Mouse (Mus musculus): Measurements from ENCODE around the gene Gm10190. TPM values are rescaled to one million over a fixed set of nuclear protein-coding genes. Genes with fewer than 3 reads are reported as not detected.

Gene Gm10190
- polyA plus RNA-seq, 1 experiment from 2014 or later, result 1.8 TPM

DNA sequence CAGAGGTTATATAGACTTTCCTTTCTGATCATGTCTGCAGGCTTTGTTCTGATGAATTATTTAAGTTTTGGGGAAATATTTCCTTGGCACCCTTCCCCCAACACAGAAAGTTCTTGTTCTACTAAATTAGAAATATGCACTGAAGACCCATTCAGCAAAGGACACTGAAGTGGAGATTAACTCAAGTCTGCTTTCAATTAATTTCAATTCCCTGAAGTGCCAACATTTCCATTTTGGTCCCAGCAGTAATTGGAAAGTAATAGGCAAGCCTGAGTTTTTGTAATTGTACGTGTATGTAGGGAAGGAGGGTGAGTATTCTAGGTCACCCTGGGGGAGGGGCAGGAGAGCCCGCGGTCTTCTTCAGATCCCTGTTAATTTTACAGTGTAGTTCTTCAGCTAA is 46.9 kb downstream of the Gm10190 start:
- Histone ChIP-seq H3K9me3 (ENCODE audit: control insufficient read depth, low read length) (no peaks in the 10 kb centered on the region), H3K4me1 (replicated peaks; ENCODE audit: control insufficient read depth, insufficient read depth, low read length) (no peaks in the 10 kb centered on the region), H3K27me3 (ENCODE audit: control insufficient read depth, insufficient read depth, low read length) (no peaks in the 10 kb centered on the region), H3K4me2 (replicated peaks; ENCODE audit: low read depth, low read length) (no peak overlapping the region), H3K27ac (ENCODE audit: low read depth, low read length) (no peak overlapping the region), H3K4me3 (ENCODE audit: low read depth, low read length) (no peak overlapping the region), H3K9ac (ENCODE audit: low read depth, low read length) (no peak overlapping the region), H3K36me3 (ENCODE audit: control insufficient read depth, insufficient read depth, low read length) (no peaks in the 10 kb centered on the region)
- ATAC-seq (ENCODE audit: low FRiP score) (no peak), DNase-seq (ENCODE audit: low spot score) (no peak)
- WGBS, result 79% methylated on average over 3 of the region's 3 CpGs

DNA sequence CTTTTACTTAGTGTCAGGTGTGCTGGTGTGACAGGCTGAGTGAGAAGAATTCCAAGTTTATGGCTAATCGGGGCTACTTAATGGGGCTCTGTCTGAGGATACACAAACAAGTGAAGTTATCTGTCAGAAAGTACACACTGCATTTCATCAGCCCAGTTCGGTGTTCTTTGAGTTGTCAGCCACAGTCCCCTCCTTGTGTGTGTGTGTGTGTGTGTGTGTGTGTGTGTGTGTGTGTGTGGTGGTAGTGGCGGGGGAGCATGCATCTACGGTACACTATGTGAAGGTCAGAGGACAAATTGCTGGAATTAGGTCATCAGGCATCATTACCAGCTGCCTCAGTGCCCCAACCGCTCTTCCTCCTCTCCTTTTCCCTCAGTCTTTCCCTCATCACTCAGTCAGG is 47.9 kb downstream of the Gm10190 start:
- Histone ChIP-seq H3K9me3 (ENCODE audit: control insufficient read depth, low read length) (no peaks in the 10 kb centered on the region), H3K4me1 (replicated peaks; ENCODE audit: control insufficient read depth, insufficient read depth, low read length) (no peaks in the 10 kb centered on the region), H3K4me3 (ENCODE audit: low read depth, low read length) (no peak overlapping the region), H3K27me3 (ENCODE audit: control insufficient read depth, insufficient read depth, low read length) (no peaks in the 10 kb centered on the region), H3K4me2 (replicated peaks; ENCODE audit: low read depth, low read length) (no peak overlapping the region), H3K9ac (ENCODE audit: low read depth, low read length) (no peak overlapping the region), H3K27ac (ENCODE audit: low read depth, low read length) (no peak overlapping the region), H3K36me3 (ENCODE audit: control insufficient read depth, insufficient read depth, low read length) (no peaks in the 10 kb centered on the region)
- ATAC-seq (ENCODE audit: low FRiP score), result no peak
- 90% methylated on average over 5 of the region's 5 CpGs for WGBS
- DNase-seq (ENCODE audit: low spot score), result no peak

DNA sequence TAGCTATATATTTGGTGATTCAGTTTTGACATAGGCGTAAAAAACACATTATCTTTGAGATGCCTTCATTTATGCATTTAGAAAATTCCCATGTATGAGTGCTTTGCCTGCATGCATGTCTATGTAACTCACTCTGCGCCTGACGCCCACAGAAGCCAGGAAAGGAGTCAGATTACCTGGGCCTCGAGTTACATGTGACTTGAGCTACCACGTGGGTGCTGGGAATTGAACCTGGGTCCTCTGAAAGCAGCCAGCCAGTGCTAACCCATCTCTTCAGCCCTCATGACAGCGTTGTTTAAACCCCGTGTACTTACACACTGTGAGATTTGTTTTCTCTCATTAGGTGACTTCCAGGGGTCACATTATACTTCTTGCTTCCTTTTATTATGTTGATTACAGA is 48.8 kb downstream of the Gm10190 start:
- Histone ChIP-seq H3K4me2 (replicated peaks; ENCODE audit: low read depth, low read length) (no peak overlapping the region), H3K27ac (ENCODE audit: low read depth, low read length) (no peak overlapping the region), H3K36me3 (ENCODE audit: control insufficient read depth, insufficient read depth, low read length) (no peaks in the 10 kb centered on the region), H3K4me3 (ENCODE audit: low read depth, low read length) (no peak overlapping the region), H3K9ac (ENCODE audit: low read depth, low read length) (no peak overlapping the region), H3K4me1 (replicated peaks; ENCODE audit: control insufficient read depth, insufficient read depth, low read length) (no peaks in the 10 kb centered on the region), H3K27me3 (ENCODE audit: control insufficient read depth, insufficient read depth, low read length) (no peaks in the 10 kb centered on the region), H3K9me3 (ENCODE audit: control insufficient read depth, low read length) (no peaks in the 10 kb centered on the region)
- DNase-seq (ENCODE audit: low spot score) (no peak), ATAC-seq (ENCODE audit: low FRiP score) (no peak)
- WGBS, result 81% methylated on average over 7 of the region's 7 CpGs

DNA sequence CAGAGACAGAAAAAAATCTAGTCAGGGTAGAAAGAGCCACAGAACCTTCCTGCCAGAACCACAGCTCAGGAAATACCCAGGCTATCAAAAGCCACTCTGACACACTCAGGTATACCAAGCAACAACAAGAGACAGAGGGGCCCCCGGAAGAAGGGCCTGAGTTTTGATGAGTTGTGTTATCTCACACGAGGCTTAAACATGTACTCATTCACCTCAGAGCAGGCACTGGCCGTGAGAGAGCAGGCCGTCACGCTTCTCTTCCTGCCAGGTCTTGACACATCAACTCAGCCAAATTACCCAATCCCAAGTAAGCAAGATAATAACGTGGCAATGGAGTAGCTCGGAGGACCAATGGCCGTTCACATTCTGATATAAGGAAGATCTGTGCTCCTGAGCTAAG is 49.7 kb downstream of the Gm10190 start:
- 84% methylated on average over 8 of the region's 8 CpGs for WGBS
- H3K4me2 ChIP-seq (replicated peaks; ENCODE audit: low read depth, low read length), result no peak overlapping the region
- no peak overlapping the region for H3K27ac ChIP-seq (ENCODE audit: low read depth, low read length)
- H3K4me1 ChIP-seq (replicated peaks; ENCODE audit: control insufficient read depth, insufficient read depth, low read length), result no peaks in the 10 kb centered on the region
- no peaks in the 10 kb centered on the region for H3K27me3 ChIP-seq (ENCODE audit: control insufficient read depth, insufficient read depth, low read length)
- no peak overlapping the region for H3K9ac ChIP-seq (ENCODE audit: low read depth, low read length)
- H3K4me3 ChIP-seq (ENCODE audit: low read depth, low read length), result no peak overlapping the region
- DNase-seq (ENCODE audit: low spot score) (no peak), ATAC-seq (ENCODE audit: low FRiP score) (no peak)
- no peaks in the 10 kb centered on the region for H3K36me3 ChIP-seq (ENCODE audit: control insufficient read depth, insufficient read depth, low read length)
- no peaks in the 10 kb centered on the region for H3K9me3 ChIP-seq (ENCODE audit: control insufficient read depth, low read length)

Other genes with a start within 250 kb of the Gm10190 start
- 7.8 and 9.1 TPM in 2 replicates for gene Galm, start 246.1 kb downstream of the Gm10190 start, polyA plus RNA-seq (2014; fragmentation: Nextera tagmentation; extraction: Ambion mirVana)
- gene Srsf7, start 166.2 kb downstream of the Gm10190 start, polyA plus RNA-seq (2014; fragmentation: Nextera tagmentation; extraction: Ambion mirVana), result 773 and 810 TPM in 2 replicates
- gene Ttc39d, start 166.1 kb downstream of the Gm10190 start, polyA plus RNA-seq (2014; fragmentation: Nextera tagmentation; extraction: Ambion mirVana), result 0.20 TPM in 1 of 2 replicates, not detected in the other
- 37.9 and 41.5 TPM in 2 replicates for gene Gemin6, start 149.1 kb downstream of the Gm10190 start, polyA plus RNA-seq (2014; fragmentation: Nextera tagmentation; extraction: Ambion mirVana)
- gene Morn2, start 83.3 kb downstream of the Gm10190 start, polyA plus RNA-seq (2014; fragmentation: Nextera tagmentation; extraction: Ambion mirVana), result 32.0 and 38.6 TPM in 2 replicates
- 23.3 and 25.7 TPM in 2 replicates for gene Dhx57, start 83.1 kb downstream of the Gm10190 start, polyA plus RNA-seq (2014; fragmentation: Nextera tagmentation; extraction: Ambion mirVana)
- gene Arhgef33, start 66.1 kb downstream of the Gm10190 start, polyA plus RNA-seq (2014; fragmentation: Nextera tagmentation; extraction: Ambion mirVana), result 0.50 and 1.7 TPM in 2 replicates
- 9.0 and 11.5 TPM in 2 replicates for gene Sos1, start 106.9 kb upstream of the Gm10190 start, polyA plus RNA-seq (2014; fragmentation: Nextera tagmentation; extraction: Ambion mirVana)
- 4.6 and 5.6 TPM in 2 replicates for gene Cdkl4, start 204.3 kb upstream of the Gm10190 start, polyA plus RNA-seq (2014; fragmentation: Nextera tagmentation; extraction: Ambion mirVana)